Mouse (Mus musculus) heart, embryonic 12.5 days (tissue): ENCODE data around the gene Mdh1b. TPM values are rescaled to one million over a fixed set of nuclear protein-coding genes. Genes with fewer than 3 reads are reported as not detected.

Source experiments
- ATAC-seq: fragments of 200-750 bp; cut with Nextera tagmentation; 2 replicates; pipeline ENCODE4 v1.8.0; 2017; ENCODE audit warnings: moderate TSS enrichment, moderate library complexity; ENCODE audit not compliant: insufficient number of reproducible peaks, low FRiP score
- H3K27ac ChIP-seq: fragments of 300-500 bp; sonication (generic); 2 replicates; pipeline ENCODE4 v1.5.1; 2016; ENCODE audit warnings: mild to moderate bottlenecking, moderate library complexity; ENCODE audit not compliant: poor library complexity, severe bottlenecking
- H3K27me3 ChIP-seq: fragments of 300-500 bp; sonication (generic); replicated peaks from 2 replicates; pipeline ENCODE4 v1.6.1; 2016; ENCODE audit warnings: mild to moderate bottlenecking, moderate library complexity
- H3K36me3 ChIP-seq: fragments of 300-500 bp; sonication (generic); 2 replicates; pipeline ENCODE4 v1.6.1; 2016; ENCODE audit warnings: mild to moderate bottlenecking, moderate library complexity
- H3K4me1 ChIP-seq: fragments of 300-500 bp; sonication (generic); replicated peaks from 2 replicates; pipeline ENCODE4 v1.6.1; 2016; ENCODE audit warnings: mild to moderate bottlenecking
- H3K4me2 ChIP-seq: fragments of 300-500 bp; sonication (generic); 2 replicates; pipeline ENCODE4 v1.6.1; 2016; ENCODE audit warnings: mild to moderate bottlenecking, moderate library complexity
- H3K4me3 ChIP-seq: fragments of 300-500 bp; sonication (generic); 2 replicates; pipeline ENCODE4 v1.5.1; 2016; ENCODE audit warnings: mild to moderate bottlenecking
- H3K9ac ChIP-seq: fragments of 300-500 bp; sonication (generic); 2 replicates; pipeline ENCODE4 v1.6.1; 2016; ENCODE audit warnings: mild to moderate bottlenecking, moderate library complexity
- H3K9me3 ChIP-seq: fragments of 300-500 bp; sonication (generic); replicated peaks from 2 replicates; pipeline ENCODE4 v1.6.1; 2016; ENCODE audit warnings: mild to moderate bottlenecking, moderate library complexity
- WGBS: fragments of 180-500 bp; shearing (Covaris S2); methylation state at CpG from one replicate; pipeline ENCODE4 v1.1.7; 2016; 5-methylcytosine and 5-hydroxymethylcytosine counted together
- polyA plus RNA-seq: library from polyadenylated mRNA; unstranded; fragments of >200 nt; fragmentation: Nextera tagmentation; extraction: Ambion mirVana; gene quantifications from 2 replicates; pipeline ENCODE4 v1.2.1, GENCODE M21; 2016

The Mdh1b gene
- not detected in 2 replicates for polyA plus RNA-seq

DNA sequence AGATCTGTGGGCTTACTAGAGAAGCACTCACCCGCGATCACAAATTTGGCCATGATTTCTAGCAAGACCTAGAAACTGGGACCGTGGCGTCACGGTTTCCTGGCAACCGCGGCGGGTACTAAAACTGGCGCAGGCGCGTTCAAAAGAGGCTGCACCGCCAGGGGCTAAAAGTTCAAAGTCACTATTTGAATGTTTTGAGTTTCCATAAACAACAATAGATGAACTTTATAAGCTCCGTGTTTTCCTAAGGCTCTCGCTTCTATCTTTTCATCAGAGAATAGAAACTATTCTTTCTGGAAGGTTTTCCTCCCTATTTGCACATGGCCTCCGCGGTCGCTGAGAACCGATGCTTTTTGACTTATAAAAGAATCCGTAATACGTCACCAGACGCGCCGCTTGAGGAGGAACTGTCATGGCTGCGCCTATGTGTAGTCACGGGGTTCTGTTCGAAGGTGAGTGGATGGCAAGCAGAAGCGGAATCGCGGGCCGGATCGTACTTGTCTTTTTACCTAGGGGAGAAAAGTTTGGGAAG, at the start of gene Mdh1b, which contains the start of gene Fastkd2:
TSS of gene Mdh1b (minus strand) at position 79 of the 532 bp plus-strand sequence.
TSS of gene Fastkd2 (plus strand) at position 375 of the 532 bp plus-strand sequence.
- under 1% methylated on average over 31 of the region's 31 CpGs for WGBS
- Histone ChIP-seq H3K4me3 (peak within 1 kb of the TSS; percentile 90), H3K4me2 (peak within 1 kb of the TSS; percentile 69), H3K9me3 (no peaks in the 10 kb centered on the region), H3K27ac (no peak within 1 kb of the TSS), H3K9ac (peak within 1 kb of the TSS; percentile 80), H3K36me3 (no peaks in the 10 kb centered on the region), H3K27me3 (no peaks in the 10 kb centered on the region), H3K4me1 (peaks cover 15% of the 10 kb centered on the region)
- peak; percentile 86 for ATAC-seq

GRCm38 (mm10) chr1:63776902-63777630, 46.9 kb upstream of the Mdh1b start:
- Histone ChIP-seq H3K9ac (no peak overlapping the region), H3K36me3 (no peaks in the 10 kb centered on the region), H3K4me2 (no peak overlapping the region), H3K9me3 (peaks cover 6% of the 10 kb centered on the region; the same call in 1 of the 2 replicates), H3K4me1 (no peaks in the 10 kb centered on the region), H3K27ac (no peak overlapping the region), H3K4me3 (no peak overlapping the region), H3K27me3 (no peaks in the 10 kb centered on the region)
- 39% methylated on average over 4 of the region's 4 CpGs for WGBS
- no peak for ATAC-seq

DNA sequence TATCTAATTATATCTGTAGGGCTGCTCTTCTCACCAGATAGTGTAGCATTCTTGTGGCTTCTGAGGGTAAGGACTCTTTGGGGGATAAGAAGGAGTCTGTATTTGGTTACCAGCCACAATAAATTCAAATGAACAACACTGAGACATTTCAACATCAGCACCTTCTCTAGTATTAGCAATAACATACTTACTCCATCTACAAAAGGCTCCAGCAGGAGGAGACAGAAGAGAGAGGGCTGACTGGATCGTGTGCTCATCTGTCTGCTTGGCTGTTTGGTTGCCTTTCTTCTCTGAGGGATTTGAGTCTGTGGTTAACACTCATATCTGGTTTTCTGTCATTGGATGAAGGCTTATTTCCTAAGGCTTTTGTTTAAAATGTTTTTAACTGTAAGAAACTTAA, 46.3 kb upstream of the Mdh1b start:
- Histone ChIP-seq H3K27me3 (no peaks in the 10 kb centered on the region), H3K4me3 (no peak overlapping the region), H3K4me2 (no peak overlapping the region), H3K9me3 (peaks cover 6% of the 10 kb centered on the region; the same call in 1 of the 2 replicates), H3K4me1 (no peaks in the 10 kb centered on the region), H3K9ac (no peak overlapping the region), H3K36me3 (no peaks in the 10 kb centered on the region), H3K27ac (no peak overlapping the region)
- ATAC-seq: no peak
- 56% methylated on average over 1 of the region's 1 CpGs for WGBS

- no peak overlapping the region for H3K4me3 ChIP-seq
- no peak overlapping the region for H3K27ac ChIP-seq
- H3K27me3 ChIP-seq: no peaks in the 10 kb centered on the region
- peaks cover 6% of the 10 kb centered on the region; the same call in 1 of the 2 replicates for H3K9me3 ChIP-seq
- ATAC-seq: no peak
- H3K9ac ChIP-seq: no peak overlapping the region
- no peaks in the 10 kb centered on the region for H3K36me3 ChIP-seq
- H3K4me2 ChIP-seq: no peak overlapping the region
- WGBS: 86% methylated on average over 7 of the region's 7 CpGs
- H3K4me1 ChIP-seq: no peaks in the 10 kb centered on the region
These were observed 40.2 kb upstream of the Mdh1b start for GRCm38 (mm10) chr1:63770309-63770708.

DNA sequence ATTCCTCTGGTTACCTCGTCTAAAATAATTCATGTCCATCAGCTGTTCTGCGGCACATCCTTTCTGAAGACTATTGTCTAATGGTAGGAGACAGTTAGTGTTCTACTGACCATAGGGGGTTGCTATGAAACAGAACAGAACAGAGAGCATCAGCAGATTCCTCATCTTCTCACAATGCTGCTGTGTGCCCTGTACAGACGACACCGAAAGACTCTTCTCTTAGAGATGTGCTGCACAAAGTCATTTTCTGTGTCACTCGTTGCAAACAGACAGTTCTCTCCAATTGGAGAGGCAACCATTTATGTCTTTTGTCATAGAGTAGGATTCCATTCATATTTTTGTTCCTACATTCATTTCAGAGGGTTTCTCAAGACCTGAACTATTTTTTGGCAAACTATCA, 39.0 kb upstream of the Mdh1b start, which contains the start of gene 4933402D24Rik:
TSS of gene 4933402D24Rik (minus strand) at position 101 of the 400 bp plus-strand sequence.
- 78% methylated on average over 5 of the region's 5 CpGs for WGBS
- H3K9me3 ChIP-seq: no peaks in the 10 kb centered on the region
- H3K27me3 ChIP-seq: no peaks in the 10 kb centered on the region
- H3K4me1 ChIP-seq: 0 out of 2 replicates have a peak, but pooled peaks cover 3% of the 10 kb centered on the region
- no peak within 1 kb of the TSS for H3K4me3 ChIP-seq
- no peak within 1 kb of the TSS for H3K9ac ChIP-seq
- H3K27ac ChIP-seq: no peak within 1 kb of the TSS
- H3K4me2 ChIP-seq: no peak within 1 kb of the TSS
- H3K36me3 ChIP-seq: no peaks in the 10 kb centered on the region
- no peak for ATAC-seq

DNA sequence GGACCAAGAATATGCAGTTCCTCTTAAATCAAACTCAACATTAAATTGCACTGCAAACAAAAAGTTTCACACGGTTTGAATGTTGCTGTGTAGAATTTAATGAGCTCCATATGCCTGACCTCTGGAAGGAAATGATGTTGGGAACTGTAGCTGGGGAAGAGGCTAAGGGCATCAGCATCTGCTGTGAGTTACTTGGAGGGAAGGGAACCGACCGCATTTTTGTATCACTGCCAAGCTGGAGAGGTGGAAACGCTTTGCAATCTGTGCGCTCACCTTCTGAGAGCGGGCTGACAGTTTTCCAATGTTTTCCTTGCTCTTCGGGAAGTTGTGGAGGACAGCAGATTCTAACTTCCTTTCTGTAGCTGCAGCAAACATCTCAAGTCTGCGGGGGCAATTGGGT, 38.0 kb upstream of the Mdh1b start:
- Histone ChIP-seq H3K4me1 (0 out of 2 replicates have a peak, but pooled peaks cover 3% of the 10 kb centered on the region), H3K4me2 (no peak overlapping the region), H3K27ac (no peak overlapping the region), H3K4me3 (no peak overlapping the region), H3K36me3 (no peaks in the 10 kb centered on the region), H3K9ac (no peak overlapping the region), H3K27me3 (no peaks in the 10 kb centered on the region), H3K9me3 (no peaks in the 10 kb centered on the region)
- no peak for ATAC-seq
- 50% methylated on average over 8 of the region's 8 CpGs for WGBS

DNA sequence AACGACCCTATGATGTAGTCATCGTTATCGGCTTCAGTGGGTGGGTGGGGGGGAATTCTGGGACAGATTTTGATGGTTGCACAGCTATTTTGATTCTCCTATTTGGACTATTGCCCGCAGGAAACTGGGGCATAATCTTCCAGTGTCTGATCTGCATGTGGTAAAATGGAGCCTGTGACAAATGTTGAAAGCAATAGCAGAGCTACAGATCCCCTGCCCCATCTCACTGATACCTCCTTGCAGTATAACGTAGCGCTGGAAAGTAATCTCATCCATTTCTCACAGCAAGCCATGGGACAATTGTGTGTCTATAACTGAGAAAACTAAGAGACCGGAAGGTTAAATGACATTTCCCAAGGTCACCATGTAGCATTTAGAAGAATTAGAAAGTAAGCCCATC, 34.3 kb upstream of the Mdh1b start:
- no peaks in the 10 kb centered on the region for H3K9me3 ChIP-seq
- no peak overlapping the region for H3K4me3 ChIP-seq
- 0 out of 2 replicates have a peak, but pooled peaks cover 3% of the 10 kb centered on the region for H3K4me1 ChIP-seq
- WGBS: 77% methylated on average over 7 of the region's 7 CpGs
- H3K27ac ChIP-seq: no peak overlapping the region
- no peak overlapping the region for H3K9ac ChIP-seq
- no peak for ATAC-seq
- H3K4me2 ChIP-seq: no peak overlapping the region
- no peaks in the 10 kb centered on the region for H3K27me3 ChIP-seq
- H3K36me3 ChIP-seq: no peaks in the 10 kb centered on the region

DNA sequence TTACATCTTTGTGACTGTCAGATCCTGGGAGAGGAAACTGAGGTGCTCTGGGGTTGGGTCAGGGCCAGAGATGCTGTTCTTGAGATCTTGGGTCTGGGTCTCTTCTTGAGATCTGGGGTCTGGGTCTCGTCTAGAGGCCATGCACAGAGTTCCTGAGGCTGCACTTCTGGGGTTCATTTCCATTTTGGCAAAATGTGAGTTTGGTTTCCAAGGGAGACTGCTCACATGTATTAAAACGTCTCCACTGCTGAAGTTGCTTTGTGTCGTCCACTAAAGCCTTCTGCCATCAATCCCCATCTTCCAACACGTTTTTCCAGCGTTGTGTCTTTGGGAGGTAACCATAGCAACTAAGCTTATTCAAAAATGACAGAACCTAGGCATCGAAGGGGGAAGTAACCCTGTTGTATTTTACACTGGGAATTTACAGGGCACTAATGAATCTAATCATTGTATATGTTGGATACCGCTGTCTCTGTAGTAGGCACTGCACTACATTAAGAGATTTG, 33.8 kb upstream of the Mdh1b start:
- no peak for ATAC-seq
- peak overlapping the region; percentile 5; the same call in 1 of the 2 replicates for H3K27ac ChIP-seq

GRCm38 (mm10) chr1:63763212-63763694, 33.1 kb upstream of the Mdh1b start:
- Histone ChIP-seq H3K4me2 (no peak overlapping the region), H3K36me3 (no peaks in the 10 kb centered on the region), H3K4me1 (0 out of 2 replicates have a peak, but pooled peaks cover 3% of the 10 kb centered on the region), H3K9ac (no peak overlapping the region), H3K9me3 (no peaks in the 10 kb centered on the region), H3K27ac (peak overlapping the region; percentile 5; the same call in 1 of the 2 replicates), H3K4me3 (no peak overlapping the region), H3K27me3 (no peaks in the 10 kb centered on the region)
- 32% methylated on average over 3 of the region's 3 CpGs for WGBS
- ATAC-seq: peak; percentile 29; the same call in 1 of the 2 replicates

More for the DNA sequence above, 33.8 kb upstream of the Mdh1b start:
- Histone ChIP-seq H3K27me3 (no peaks in the 10 kb centered on the region), H3K9ac (no peak overlapping the region), H3K4me2 (no peak overlapping the region), H3K9me3 (no peaks in the 10 kb centered on the region), H3K4me3 (no peak overlapping the region), H3K4me1 (0 out of 2 replicates have a peak, but pooled peaks cover 3% of the 10 kb centered on the region), H3K36me3 (no peaks in the 10 kb centered on the region)
- WGBS: 56% methylated on average over 7 of the region's 7 CpGs

DNA sequence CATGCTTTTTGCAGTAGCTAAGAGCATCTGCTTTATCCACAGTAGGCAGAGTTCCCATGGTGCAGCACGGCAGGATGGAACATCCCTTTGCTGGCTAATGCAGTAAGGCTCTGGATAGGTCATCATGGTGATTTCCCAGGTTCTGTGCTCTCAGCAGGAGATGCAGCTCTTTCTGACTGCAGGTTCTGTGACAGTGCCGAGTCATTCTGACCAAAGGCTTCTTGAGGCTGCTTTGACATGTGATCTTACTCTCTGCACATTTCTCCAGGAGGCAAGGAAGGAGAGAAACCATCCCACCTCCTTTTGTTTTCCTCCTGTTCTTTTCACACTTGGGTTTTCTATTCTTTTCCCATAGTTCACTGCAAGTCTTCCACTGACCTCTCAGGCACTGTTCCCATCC, 25.9 kb upstream of the Mdh1b start:
- no peak for ATAC-seq
- no peaks in the 10 kb centered on the region for H3K27me3 ChIP-seq
- 58% methylated on average over 2 of the region's 2 CpGs for WGBS
- H3K4me1 ChIP-seq: no peaks in the 10 kb centered on the region
- H3K36me3 ChIP-seq: peaks cover 22% of the 10 kb centered on the region
- H3K9ac ChIP-seq: no peak overlapping the region
- H3K27ac ChIP-seq: no peak overlapping the region
- no peak overlapping the region for H3K4me3 ChIP-seq
- H3K9me3 ChIP-seq: no peaks in the 10 kb centered on the region
- no peak overlapping the region for H3K4me2 ChIP-seq

DNA sequence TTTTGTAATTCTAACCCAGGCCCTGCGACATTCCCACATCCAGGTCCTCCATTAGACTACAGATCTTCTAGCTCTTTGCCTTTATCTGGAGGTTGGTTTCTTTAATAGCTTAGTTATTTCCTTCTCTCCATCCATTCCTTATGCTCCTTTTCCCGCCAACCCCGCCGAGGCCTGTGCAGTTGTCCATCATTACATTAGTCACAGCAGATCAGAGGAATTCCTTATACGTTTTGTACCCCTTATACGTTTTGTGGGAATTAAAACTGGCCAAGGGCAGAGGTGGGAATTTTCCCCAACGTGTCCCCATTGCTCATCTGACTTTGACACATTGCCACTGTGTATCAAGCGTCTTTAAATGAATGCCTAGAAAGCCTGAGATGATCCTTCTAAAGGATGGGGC, 322 bp downstream of the Mdh1b start:
- WGBS: 49% methylated on average over 8 of the region's 8 CpGs

More for the DNA sequence above, 322 bp downstream of the Mdh1b start:
- H3K4me3 ChIP-seq: peak overlapping the region; percentile 90
- H3K27ac ChIP-seq: no peak overlapping the region
- no peaks in the 10 kb centered on the region for H3K36me3 ChIP-seq
- no peak for ATAC-seq
- H3K27me3 ChIP-seq: no peaks in the 10 kb centered on the region
- H3K9ac ChIP-seq: no peak overlapping the region; the same call in 1 of the 2 replicates
- peaks cover 15% of the 10 kb centered on the region for H3K4me1 ChIP-seq
- no peaks in the 10 kb centered on the region for H3K9me3 ChIP-seq
- H3K4me2 ChIP-seq: peak overlapping the region; percentile 69
